Mouse (Mus musculus): ENCODE data around the gene Veph1.
A peak's percentile ranks its signal among the peaks of the same experiment; 100 is the strongest.

Veph1 gene

DNA sequence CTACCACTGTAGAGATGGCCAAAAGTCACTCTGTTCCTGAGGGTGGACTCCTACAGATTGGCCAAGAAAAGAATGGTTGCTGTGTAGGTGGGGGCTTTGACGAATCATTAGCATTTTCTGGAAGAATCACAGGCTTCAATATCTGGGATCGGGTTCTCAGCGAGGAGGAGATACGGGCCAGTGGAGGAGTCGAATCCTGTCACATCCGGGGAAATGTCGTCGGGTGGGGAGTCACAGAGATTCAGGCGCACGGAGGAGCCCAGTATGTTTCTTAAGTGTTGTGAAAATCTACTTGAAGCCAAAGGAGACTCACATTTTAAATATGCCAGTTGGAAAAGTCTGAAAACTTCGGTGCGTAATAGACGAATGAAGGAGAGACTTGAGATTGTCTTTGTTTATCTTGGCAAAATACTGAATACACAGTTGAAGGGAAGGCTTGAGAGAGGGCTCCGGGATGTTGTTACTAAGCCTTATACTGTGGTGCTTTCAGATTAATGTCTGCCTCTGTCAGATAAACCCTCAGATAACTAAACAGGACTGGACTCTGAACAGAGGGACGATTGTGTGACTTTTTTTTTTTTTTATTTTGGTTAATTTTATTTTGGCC, 71.6 kb downstream of the Veph1 start:
- no peak for DNase-seq (ENCODE audit: low spot score in 2 of 2)

DNA sequence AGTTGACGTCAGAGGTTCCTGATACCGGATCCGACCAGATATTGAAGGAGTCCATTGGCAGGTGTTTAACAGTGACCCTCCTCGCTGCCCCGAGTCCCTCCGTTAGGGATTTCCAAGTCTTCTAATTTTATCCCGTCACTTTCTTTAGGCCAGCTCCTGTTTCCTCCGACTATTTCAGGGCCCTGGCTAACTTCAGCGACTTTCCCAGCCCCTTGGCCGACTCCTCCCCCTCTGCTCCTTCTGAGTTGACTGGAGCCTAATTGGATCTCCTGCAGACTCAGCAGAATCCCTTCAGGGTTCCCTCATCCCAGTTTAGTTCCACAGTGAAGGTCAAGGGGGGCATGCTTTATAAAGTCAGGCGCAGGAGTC, 75.4 kb downstream of the Veph1 start:
- DNase-seq (ENCODE audit: low spot score in 2 of 2): peak in 1 of 2 experiments; percentile 8

DNA sequence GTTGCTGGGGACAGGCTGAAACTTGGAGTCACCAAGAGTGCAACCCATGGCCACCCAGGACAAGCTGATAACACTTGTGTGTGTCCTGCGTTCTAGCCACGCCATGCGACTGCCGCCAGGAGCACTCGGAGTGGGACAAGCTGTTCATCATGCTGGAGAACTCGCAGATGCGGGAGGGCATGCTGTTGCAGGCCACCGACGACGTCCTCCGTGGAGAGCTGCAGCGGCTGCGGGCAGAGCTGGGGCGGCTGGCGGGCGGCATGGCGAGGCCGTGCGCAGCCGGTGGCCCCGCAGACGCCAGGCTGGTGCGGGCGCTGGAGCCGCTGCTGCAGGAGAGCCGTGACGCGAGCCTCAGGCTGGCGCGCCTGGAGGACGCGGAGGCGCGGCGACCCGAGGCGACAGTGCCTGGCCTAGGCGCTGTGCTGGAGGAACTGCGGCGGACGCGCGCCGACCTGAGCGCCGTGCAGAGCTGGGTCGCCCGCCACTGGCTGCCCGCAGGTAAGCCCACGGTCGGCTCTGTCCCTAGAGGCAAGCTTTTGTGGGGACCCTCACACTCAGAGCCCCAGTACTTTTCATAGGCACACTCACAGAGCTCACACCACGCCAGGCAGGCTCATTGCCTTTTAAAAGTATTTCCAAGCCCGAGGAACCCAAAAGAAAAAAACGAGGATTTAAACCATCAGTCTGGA, 75.9 kb downstream of the Veph1 start:
- peak in 1 of 2 experiments; percentile 28 for DNase-seq (ENCODE audit: low spot score in 2 of 2)

DNA sequence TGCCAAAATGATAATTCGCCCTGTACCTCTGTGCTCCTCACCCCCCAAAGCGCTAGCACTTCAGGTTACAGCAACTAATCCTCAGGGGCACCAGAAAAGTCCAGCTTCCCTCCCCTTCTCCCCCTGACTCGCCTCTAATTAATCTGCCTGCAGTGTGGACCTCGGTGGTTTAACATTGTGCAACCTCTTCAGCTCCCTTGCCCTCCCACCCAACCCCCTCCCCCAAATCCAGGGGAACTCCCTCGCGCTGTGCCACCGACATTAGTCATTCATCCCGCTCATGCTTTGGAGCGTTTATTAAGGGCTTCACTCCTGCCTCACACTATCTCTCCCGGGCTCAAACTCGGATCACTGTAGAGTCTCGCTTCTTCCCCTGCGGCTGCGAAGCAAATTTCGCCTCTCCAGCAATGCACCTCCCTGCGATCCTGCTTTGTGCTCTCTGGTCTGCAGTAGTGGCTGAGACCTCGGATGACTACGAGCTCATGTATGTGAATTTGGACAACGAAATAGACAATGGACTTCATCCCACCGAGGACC, 76.9 kb downstream of the Veph1 start, which contains the start of gene Ptx3:
Gene Ptx3 (plus strand): TSS at position 256 of the 537 bp plus-strand sequence.
- DNase-seq (ENCODE audit: low spot score in 2 of 2): no peak

DNA sequence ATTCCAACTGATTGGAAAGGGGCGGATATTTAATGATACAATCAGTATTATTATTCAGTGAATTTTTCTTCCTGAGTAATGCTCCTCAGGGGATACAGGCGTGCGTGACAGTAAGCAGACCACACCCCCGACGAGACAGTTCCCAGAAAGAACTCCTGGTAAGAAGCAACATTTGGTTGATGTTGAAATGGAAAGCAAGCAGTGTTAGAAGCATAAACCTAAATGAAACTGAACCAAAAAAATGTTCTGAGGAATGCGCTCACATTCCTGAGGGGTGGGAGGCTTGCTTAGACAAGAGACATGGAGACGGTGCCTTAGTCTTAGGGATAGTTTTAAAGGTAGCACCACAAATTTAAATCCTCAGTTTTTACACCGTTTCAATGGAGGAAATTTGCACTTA, 80.9 kb downstream of the Veph1 start:
- no peak for DNase-seq (ENCODE audit: low spot score in 2 of 2)

DNA sequence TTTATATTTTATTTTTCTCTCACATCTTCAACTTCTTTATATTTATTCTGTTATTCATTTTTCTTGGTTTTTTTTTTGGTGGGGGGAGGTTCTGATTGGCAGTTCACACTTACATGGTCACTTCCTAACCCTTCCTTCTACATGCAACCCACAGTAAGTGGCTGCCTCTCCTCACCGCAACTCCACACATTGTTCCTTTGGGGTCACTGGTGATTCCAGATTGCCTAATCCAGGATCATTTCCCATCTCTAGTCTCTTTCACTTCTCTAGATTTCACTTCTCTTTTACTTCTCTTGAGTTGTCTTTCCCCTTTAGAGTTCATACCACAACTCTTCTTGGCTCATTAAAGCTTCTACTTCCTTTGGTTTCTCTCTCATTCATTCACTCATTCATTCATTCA, 83.1 kb downstream of the Veph1 start:
- DNase-seq (ENCODE audit: low spot score in 2 of 2): no peak

DNA sequence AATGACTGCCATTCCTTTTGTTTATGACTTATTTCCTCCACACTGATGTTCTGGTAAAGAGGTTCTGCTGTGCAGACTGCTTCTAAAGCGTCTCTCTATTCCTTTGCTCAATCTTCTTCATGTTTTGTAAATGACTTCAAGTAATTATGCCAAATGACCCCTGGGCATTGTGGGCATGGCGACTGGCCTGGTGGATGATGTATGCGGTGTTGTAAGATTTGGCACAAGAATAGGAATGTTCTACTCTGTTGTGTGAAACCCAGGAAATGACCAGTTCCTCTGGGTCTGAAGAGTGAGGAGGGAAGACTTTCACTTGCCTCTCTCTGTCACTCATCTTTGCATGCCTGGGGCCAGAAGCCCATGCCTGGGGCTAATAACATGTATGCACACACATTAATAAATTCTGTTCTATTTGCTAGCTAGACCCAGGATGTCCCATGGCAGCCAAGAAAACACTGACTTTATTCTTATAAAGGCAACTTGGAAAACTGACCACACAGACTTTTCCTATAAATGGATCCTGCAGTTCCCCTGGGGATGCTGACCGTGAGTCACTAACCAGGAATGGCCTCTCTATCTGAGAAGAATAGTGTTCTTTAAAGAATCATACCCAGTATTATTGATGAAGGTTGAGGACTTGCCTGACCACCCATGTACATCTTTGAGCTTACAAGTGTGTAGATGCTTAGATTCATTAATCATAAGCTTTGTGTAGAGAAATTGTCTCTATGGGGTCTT, 87.6 kb downstream of the Veph1 start:
- peak in 1 of 2 experiments; percentile 20 for DNase-seq (ENCODE audit: low spot score in 2 of 2)

DNA sequence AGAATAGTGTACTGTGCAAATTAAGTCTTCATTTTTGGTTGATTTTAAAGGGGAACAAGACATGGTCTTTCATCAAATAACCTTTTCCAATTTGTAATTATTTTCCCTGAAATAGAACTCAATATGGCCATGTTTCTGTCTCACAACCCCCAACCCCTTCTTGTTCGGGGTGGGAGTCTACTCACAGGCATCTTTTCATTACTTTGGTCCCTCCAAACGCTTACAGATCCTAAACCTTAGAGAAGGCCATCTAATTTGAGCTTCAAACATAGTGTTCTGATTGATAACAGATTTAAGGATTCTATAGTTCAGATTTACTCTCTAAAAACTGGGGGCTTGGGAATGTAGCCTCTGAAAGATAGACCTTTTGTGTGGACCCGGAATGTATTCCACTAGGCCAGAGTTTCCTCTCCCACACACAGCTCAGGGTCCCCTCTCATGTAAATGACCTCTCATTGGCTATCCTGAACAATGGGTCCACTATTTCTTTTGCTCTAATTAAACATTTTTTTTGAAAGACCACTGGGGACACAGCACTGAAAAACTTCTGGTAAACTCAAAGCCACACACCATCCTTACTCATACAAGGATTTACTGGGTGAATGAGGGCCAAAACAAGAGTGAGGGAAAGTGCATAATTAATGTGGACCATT, 102.6 kb downstream of the Veph1 start:
- DNase-seq (ENCODE audit: low spot score in 2 of 2): no peak

DNA sequence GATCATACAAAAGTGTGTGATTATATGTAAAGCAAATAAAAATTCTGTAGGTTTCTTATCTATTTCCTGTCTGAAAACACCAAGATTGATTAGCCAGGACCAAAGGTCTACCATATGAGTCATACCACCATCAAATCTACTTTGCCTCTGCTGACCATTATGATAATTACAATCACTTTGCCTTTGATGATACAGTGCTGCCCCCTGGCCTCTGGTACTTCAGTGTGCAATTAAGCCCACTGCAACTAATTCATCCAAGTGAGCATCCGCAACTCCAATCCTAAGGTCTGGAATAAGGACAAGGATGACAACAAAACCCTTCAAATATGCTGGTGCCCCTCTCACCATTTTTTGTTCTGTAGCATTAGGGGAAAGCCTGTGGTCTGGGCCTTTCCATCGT, 117.0 kb downstream of the Veph1 start:
- no peak for DNase-seq (ENCODE audit: low spot score in 2 of 2)

DNA sequence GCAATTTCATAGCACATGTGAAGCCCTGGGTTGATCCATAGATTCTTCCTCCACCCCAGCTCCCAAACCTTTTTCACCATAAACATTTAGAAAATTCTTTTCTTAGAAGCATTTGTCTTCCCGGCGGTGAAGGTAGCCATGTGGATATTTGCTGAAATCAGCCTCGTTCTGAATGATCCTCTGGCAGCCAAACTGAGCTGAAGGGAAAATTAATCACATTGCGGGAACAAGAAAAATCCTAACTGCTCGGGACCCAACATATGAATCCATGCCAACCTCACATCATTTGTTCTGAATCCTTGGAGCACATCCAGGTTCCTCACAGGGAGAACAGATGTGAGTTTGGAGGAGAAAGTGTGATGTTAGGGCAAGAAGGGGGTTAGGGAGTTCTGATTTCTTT, 123.7 kb downstream of the Veph1 start:
- DNase-seq (ENCODE audit: low spot score in 2 of 2): no peak

DNA sequence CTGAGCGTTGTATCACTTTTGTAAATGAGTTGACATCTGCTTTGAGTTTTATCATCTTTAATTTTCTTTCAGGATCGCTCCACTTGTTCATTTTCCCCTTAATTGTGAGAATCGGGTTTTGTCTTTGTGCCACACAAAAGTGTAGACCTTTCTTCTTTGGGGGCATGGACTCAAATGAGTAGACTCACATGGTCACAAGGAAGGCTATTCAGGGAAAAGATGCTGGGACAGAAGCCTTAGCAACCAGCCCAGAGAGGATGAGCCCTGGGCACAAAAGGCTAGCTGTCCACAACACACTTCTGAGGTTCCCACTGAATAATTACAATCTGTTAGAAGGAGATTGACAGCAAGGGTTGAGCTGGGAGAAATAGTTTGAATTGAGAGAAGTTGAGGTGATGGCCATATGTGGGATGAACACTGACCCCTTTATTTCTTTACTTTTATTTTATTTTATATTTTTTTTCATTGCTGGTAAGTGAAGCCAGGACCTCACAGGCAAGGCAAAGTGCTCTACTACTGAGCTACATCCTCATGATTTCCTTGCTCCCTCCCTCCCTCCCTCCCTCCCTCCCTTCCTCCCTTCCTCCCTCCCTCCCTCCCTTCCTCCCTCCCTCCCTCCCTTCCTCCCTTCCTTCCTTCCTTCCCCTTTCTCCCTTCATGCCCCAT, 126.6 kb downstream of the Veph1 start:
- DNase-seq (ENCODE audit: low spot score in 2 of 2): no peak

DNA sequence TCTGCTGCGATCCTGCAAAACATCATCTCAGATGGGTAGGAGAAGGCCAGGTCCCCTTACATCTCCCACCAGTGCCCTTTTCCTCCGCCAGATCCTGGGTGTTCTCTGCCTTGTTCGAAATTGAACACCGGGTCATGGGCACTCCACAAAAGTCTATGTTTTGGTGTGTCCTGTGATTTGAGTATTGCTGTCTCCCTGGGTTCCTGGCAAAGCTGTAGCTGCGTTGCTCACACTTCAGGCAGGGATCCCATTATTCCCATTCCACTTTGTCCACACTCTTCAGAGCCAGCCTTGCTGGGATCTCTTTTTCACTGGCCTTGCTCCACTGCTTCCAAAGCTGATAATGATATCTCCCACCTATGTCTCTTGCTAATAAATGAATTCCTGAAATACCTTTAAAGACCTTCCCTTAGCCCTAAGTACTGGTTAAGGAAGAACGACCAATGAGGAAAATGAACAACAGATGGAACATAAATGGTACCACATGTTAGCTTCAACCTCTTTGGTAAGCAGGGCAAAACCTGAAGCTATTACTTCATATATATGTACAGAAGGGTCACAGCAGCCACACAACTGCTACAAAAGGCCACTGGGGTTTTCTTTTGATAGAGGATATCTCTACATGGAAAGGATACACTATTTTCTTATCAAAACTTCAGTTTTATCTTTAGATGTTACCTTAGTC, 129.9 kb downstream of the Veph1 start:
- DNase-seq (ENCODE audit: low spot score in 2 of 2): no peak

DNA sequence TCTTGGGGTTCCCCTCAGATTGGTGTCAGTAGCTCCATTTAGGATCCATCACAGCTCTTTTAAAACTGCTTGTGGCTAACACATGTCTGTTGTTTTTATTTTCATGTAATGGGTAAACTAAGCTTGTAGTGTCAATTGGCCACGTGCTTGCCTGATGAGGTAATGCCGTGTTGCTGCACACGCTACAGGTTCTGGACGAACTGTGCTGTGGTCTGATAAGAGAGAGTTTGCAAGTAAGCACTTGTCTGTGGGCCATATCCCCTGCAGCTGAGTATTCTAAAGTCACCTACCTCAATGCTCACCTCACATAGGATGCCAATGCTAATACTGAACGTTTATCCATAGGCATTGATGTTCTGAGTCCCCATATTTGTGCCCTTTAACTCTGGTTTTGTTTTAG, 131.6 kb downstream of the Veph1 start:
- DNase-seq (ENCODE audit: low spot score in 2 of 2): no peak

DNA sequence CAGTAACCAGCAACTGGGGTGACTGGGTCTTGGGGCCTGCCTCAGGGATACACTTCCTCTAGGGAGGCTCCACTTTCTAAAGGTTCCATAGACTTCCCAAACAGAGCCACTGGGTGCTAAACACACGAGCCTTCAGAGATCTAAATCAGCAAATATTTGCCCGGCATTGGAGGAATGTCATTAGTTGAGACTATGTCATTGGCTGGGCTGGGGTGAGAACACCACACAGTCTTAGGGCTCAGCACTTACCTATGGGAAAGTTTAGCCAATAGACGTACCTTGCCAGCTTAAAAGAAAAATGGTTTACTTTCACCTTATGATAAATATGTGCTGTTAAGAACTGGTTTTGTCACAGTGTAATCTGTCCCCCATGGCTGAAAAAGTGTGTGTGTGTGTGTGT, 132.1 kb downstream of the Veph1 start:
- DNase-seq (ENCODE audit: low spot score in 2 of 2): no peak

DNA sequence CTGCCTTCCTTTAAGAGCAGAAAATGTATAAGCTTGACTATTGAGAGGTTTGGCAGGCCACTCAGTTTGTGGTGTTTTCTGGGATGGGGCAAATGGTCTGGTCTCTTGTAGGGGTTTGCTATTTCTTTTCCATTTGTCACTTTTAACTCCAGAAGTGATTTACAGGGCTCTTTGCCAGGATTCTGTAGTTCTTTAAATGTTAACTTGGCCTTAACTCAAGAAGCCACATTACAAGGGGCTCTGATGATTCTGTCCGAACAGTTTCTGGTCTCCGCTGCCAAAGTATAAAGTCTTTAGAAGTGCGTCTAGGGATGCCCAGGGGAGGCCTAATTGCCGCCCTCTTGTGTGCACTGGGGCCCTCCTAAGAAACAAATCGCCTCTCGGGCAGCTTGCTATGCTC, 134.0 kb downstream of the Veph1 start:
- DNase-seq (ENCODE audit: low spot score in 2 of 2): no peak

DNA sequence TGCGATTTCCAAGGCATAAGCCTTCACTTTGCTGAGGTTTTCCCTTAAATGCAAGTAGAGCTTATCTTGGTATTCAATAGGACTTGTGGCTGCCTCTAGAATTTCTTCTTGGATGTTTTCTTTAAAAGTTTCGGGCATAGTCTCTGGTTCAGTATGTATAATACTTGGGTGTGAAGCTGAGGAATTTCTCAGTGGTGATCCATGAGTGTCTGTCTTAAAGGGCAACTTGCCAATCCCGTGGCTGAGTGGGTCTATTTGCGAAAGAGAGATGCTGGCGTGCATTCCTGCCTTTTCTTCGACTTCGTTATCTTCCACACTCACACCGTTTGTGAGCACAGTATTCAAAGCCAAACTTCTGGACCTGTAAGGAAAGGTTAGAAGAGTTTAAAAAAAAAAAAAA, 138.7 kb downstream of the Veph1 start:
- DNase-seq (ENCODE audit: low spot score in 2 of 2): no peak

DNA sequence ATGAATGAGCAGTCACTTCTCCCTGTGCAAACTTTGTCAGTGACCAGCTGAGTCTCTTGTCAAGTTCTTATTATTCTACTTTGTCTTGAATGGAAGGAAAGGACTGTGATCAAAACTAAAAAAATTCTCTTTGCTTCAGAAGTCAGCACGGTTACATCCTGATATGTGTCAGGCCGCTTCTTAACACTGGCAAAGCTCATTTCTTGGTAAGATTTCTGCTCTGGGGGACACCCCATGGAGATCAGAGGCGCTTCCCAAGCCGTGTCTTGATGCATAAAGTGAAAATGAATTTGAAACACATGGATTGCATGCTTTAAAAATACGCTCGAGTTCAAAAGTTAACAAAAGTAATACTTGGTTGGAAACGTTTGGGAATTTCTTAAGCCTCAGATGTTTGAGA, 159.0 kb downstream of the Veph1 start:
- DNase-seq (ENCODE audit: low spot score in 2 of 2): no peak

DNA sequence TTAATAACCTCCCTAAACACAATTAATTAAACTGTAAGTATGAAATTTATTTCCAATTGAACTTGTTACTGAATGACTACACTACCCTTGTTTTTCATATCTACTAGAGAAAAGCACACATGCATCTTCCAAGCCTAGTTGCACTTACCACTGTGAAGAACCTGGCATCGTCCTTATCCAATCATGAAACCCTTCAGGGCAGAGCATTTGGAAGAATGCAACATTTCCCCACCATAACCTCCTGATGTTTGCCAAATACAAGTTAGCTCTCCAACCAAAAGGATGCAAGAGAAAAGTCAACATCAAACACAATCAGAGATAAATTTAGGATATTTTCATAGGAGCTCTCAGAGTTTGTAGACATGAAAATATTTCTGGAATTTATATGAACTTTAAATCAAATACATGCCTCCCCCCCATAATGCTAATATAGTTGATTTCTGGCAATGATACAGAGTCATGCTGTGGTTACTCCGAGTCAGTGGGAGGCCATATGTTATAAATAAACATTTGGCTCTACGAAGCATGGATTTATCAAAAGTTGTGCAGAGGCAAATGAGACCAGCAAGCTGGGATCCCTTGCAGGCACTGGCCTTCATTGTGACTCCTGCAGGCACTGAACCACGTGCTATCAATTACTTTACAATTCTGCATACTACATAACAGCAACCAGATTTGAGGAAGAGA, 165.2 kb downstream of the Veph1 start:
- no peak for DNase-seq (ENCODE audit: low spot score in 2 of 2)

DNA sequence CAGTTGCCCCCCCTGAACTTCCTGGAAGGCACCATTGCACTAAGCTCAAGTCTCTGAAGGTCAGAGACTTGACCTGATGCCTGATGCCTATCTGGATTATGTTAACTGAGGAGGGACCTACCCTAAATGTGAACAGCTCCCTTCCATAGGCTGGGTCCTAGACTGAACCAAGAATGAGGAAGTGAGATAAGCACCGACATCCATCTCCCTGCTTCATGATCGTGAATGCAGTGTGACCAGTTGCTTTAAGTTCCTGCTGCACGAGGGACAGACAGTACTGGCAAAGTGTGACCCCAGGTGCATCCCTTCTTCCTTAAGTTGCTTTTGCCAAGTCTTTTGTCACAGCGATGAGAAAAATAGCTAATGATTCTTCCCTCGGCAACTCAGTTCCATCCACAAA, 166.9 kb downstream of the Veph1 start:
- DNase-seq (ENCODE audit: low spot score in 2 of 2): no peak

DNA sequence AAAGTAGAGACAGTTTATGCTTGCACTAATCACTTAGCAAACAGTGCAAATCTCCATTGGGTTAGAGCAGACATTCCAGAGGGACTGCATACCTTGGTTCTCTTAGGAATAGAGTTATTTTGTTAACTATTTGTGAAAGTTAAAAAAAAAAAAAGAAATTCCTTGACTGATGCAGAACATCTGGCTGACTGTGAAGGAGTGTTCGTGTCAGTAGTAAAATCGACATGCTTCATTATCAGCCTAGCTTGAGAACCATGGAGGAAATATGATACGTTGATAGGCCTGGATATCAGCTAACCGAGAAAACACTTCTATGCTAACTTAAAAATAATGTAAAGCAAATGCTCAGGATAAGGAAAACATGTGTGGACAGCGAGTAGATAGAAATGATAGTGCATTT, 191.1 kb downstream of the Veph1 start:
- DNase-seq (ENCODE audit: low spot score in 2 of 2): no peak

DNA sequence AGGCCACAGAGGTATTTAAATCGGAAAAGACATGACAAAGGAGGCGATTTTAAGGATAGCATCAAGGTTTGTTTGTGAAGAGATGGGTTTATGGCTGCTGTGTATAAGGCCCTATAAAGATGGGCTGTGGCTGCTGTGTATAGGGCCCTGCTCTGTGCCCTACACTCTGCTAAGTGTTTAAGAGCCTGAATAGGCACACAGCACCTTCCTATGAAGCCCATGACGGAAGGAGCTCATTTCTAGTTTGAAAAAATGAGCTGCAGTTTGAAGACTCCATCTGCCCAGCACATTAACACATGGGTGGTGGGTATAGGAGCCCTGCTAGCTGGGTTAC, 194.1 kb downstream of the Veph1 start:
- no peak for DNase-seq (ENCODE audit: low spot score in 2 of 2)
